Mouse (Mus musculus) T-helper 2 cell (primary cell): ENCODE measurements around the gene Gpr179.

Experiments
- in situ Hi-C: fragments of 300-600 bp; cut with MboI, MseI; formaldehyde crosslinking; loops from one replicate; pipeline ENCODE4 v1.15.1; 2025; ENCODE audit warnings: high pct_unique_total_duplicates

The Gpr179 gene

DNA sequence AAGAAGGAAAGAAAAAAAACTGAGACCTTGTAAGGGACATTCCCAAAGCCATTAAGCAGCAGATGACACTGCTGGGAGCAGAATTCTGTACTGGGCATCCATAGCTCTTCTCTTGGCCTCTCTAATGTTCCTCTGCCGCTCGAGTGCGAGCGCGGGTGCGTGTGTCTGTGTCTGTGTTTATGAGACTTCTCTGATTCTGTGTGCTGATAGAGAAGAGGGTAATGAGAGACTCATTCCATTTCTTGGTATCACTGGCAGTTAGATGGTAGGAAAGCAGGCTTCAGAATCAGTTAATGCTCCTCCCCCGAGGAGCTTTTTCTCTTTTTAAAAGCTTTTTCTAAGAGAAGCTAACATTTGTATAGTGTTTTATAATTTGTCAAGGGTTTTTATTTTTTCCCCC lies 3.4 kb upstream of the Gpr179 start:
- in situ Hi-C loops = loop anchor here (5.0 kb wide), 1 partner anchor 112 kb away; no protein-coding TSS in a partner anchor

DNA sequence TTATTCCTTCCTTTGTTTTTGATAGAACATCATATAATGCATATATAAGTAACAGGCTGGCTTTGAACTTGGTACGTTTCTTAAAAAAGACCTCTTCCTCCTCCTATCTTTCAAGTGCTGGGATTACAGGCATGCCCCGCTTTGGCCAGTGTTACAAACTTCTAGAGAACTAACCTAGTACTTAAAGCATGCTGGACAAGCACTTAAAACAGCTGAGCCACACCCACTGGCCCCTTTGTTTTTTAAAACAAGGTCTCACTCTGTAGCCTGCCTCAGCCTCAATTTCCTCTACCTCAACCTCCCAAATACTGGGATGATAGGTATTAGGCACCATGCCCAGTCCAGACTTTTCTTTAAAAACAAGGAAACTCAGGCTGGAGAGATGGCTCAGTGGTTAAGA lies 2.8 kb upstream of the Gpr179 start:
- in situ Hi-C loops = loop anchor here (5.0 kb wide), 1 partner anchor 113 kb away; no protein-coding TSS in a partner anchor

DNA sequence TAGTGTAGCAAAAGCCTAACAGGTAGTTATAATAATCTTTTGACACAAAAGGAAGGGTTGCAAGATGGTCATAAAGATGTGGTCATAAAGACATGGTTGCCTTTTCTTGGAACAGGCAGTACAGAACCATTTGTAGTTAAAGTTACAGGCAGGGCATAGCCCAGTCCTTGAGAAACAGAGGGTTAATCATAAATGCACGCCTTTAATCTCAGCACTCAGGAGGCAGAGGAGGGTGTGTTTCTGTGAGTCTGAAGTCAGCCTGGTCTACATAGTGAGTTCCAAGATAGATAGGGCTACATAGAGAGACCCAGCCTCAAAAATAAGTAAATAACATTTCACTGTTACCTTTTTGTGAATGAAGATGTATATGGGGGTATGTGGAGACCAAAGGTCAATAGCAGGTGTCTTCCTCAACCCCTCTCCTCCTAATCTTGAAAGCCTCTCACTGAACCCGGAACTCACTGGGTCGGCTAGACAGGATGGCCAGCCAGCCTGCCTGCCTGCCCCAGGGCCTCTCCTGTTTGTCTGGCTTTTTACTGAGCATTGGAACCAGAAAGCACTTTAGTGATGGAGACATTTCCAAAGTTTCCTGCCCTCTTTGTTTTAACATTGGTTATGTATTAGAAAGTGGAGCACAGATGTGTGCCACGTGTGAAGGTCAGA lies 1.2 kb upstream of the Gpr179 start:
- in situ Hi-C loops = no loop called here

- in situ Hi-C loops = no loop called here
These were observed 1.8 kb downstream of the Gpr179 start for GRCm38 (mm10) chr11:97350035-97350434.

GRCm38 (mm10) chr11:97347291-97347690 lies 4.6 kb downstream of the Gpr179 start:
- in situ Hi-C loops = no loop called here

DNA sequence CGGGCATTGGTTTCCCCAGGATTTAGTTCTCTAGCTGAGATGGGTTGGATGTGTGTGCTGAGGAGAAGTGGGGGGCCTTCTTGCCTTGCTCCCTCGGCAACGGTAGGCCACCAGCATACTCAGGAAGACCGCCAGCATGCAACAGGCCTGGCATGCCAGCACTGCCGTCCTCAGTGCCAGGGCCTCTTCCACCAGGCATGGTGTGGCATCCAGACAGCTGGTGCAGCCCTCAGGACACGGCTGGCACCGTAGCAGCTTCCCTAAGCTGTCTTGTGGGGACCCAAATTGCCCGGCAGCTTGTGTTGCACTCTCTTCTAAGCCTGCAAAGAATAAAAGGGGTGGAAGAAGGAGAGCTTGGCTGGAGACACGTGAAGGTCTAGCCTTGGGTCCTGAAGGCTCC lies 5.5 kb downstream of the Gpr179 start:
- in situ Hi-C loops = no loop called here

GRCm38 (mm10) chr11:97345446-97345845 lies 6.4 kb downstream of the Gpr179 start:
- in situ Hi-C loops = no loop called here

DNA sequence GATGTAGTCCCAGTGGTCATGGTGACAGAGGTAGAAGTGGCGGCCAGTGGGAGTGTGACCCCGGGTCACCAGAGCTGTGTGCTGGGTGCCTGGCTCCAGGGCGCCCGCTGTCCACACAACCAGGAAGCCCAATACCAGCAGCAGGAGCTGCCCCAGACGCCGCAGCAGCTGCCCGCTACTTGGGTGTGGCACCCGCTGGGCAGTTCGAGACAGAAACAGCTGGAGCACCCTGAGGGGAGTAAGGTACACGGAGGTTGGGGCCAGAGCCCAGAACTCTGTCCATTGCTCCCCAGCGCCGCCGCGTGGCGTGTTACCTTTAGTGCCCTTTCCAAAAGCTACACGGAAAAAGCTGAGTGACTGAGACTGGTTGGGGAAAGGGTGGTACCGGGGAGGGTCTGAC lies 8.3 kb downstream of the Gpr179 start:
- in situ Hi-C loops = no loop called here

- in situ Hi-C loops = no loop called here
These were observed 8.7 kb downstream of the Gpr179 start for GRCm38 (mm10) chr11:97343175-97343574.

DNA sequence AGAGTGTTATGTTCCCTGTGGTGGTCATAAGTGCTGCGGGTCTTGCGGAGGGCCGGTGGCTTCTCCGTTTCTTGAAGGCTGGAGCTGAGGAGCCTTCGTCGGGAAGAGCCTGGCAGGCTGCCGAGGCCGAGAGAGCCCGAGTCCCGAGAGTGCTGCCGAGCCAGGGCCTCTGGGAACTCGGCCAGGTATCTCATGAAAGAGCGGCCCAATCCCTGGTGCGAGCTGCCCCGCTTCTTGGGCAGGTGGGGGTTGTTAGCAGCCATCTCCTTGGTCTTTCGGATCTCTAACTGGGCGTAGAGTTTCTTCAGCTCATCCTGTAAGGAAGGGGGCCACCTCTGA lies 12.9 kb downstream of the Gpr179 start:
- in situ Hi-C loops = no loop called here

GRCm38 (mm10) chr11:97338302-97338976 lies 13.4 kb downstream of the Gpr179 start:
- in situ Hi-C loops = no loop called here

DNA sequence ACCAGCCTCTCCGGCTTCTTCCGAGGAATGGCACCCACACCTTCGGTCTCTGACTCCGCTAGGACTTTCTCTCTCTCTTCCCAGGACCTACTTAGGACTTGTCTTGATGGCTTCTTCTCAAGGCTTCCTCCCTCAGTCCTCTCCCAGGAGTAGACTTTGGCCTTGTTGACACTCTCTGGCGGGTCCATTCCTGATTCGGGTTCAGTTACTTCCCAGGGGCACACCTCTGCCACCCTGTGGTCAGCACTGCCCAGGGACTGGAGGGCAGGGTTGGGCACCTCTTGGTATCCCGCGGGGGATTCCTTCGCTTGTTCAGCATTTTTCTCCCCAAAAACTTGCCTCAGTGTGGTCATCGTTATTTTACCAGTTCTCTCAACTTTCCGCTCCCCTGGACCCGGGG lies 14.5 kb downstream of the Gpr179 start:
- in situ Hi-C loops = no loop called here

- in situ Hi-C loops = no loop called here
These were observed 15.0 kb downstream of the Gpr179 start for GRCm38 (mm10) chr11:97336751-97337345.

DNA sequence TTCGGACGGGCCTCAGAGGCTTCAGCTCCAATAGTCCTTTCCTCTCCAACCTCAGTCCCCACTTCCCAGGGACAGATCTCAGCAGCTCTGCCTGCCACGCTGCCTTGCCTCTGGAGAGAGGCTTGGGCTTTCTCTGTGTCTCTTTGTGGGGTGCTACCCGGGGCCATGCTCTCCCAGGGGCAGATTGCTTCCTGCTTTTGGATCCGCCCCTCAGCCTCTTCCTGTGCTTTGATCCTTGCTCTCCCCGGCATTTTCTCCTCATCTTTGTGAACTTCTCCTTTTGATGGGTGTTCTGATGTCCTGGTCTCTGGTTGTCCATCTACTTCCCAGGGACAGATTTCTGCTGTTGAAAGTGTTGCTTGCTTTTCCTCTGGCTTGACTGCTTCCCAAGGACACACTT lies 15.6 kb downstream of the Gpr179 start:
- in situ Hi-C loops = no loop called here

- in situ Hi-C loops = no loop called here
These were observed 17.5 kb downstream of the Gpr179 start for GRCm38 (mm10) chr11:97334400-97334799.

- in situ Hi-C loops = no loop called here
These were observed 18.0 kb downstream of the Gpr179 start for GRCm38 (mm10) chr11:97333896-97334295.

GRCm38 (mm10) chr11:97333044-97333443 lies 18.8 kb downstream of the Gpr179 start:
- in situ Hi-C loops = no loop called here

DNA sequence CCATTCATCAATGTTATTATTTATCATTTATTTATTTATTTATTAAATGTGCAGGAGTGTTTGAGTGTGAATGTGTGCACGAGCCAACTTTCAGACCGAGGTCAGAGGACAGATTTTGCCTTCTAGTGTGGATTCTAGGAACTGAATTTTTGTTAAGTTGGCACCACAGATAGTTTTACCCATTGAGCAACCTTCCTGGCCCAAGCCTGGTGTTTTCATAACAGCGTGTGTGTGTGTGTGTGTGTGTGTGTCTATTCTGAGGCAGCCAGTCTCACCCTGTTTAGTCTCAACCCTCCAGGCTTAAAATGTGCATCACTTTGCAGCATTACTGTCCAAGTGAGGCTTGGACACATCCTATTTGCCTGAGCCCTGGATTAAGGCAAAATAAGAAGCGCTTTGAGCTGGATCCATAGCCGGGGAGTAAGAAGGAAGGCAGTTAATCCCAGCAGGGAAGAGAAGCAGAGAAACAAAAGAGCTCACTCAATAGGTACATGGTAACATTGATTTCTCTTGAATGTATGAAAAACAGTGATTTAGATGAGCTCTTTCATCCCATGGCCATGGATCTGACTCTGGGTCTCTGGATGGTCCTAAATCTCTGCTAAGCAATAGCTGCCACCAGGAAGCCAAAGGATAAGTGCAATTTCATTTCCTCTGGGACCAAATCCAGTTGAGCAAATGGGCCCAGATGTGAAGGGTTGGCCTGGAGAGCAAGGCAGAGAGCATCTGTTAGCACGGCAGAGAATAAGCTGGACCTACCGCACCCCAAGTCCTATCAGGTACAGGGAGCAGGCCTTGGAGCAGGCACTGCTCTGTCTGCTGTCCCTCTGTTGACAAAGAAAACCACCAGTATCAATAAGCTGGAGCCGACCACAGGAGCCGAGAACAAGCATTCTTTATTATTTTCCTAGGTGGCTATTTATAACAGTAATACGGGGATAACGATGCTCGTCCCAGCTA lies 20.4 kb downstream of the Gpr179 start:
- in situ Hi-C loops = no loop called here

DNA sequence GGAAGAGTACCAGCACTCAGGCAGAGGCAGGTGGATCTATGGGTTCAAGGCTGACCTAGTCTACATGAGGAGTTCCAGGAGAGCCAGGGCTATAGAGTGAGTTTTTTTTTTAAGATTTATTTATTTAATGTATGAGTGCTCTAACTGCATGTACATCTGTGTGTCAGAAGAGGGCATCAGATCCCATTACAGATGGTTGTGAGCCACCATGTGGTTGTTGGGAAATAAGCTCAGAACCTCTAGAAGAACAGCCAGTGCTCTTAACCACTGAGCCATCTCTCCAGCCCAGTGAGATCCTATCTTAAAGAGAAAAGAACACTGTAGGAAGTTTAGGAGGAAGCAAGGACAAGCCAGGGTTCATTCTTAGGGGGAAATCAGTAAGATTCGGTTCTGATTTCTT lies 21.6 kb downstream of the Gpr179 start:
- in situ Hi-C loops = no loop called here

GRCm38 (mm10) chr11:97328148-97328547 lies 23.7 kb downstream of the Gpr179 start:
- in situ Hi-C loops = no loop called here

- in situ Hi-C loops = no loop called here
These were observed 26.7 kb downstream of the Gpr179 start for GRCm38 (mm10) chr11:97325224-97325623.
